Mouse (Mus musculus) ES-Bruce4 (cell line): ENCODE measurements around the gene Abca7.

Source experiments
- CTCF ChIP-seq: IDR thresholded peaks from one replicate; pipeline ENCODE4 v1.8.1; 2011; ENCODE audit warnings: low read depth, low read length
- POLR2A ChIP-seq: IDR thresholded peaks from one replicate; pipeline ENCODE4 v1.8.1; 2011; ENCODE audit warnings: low read length; ENCODE audit not compliant: insufficient read depth

DNA sequence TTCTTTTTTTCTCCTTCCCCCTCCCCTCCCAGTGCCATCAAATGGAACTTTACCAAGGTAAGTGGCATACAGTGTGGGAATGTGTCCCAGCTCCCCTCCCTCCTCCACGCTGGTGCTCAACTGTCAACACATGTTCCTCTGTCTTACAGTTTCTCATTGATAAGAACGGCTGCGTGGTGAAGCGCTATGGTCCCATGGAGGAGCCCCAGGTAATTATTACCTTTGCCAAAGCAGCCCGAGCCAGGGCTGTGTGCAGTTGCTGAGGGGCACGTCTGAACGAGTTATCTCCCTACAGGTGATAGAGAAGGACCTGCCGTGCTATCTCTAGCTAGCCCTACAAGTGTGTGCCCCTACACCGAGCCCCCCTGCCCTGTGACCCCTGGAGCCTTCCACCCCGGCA is 59.6 kb downstream of the Abca7 start:
- TF ChIP-seq CTCF = no peak
- TF ChIP-seq POLR2A = no peak
